Mouse (Mus musculus): ENCODE measurements at regions not wholly inside any gene's neighbourhood (a gene's known extent, or its start where the extent isn't known, plus 50 kb on each side); places are given as distances from the start of the nearest gene placed in this dataset.

GRCm38 (mm10) chr2:178987935-178988334 is 454.3 kb upstream of the Cdh4 start:
- DNase-seq, result no peak
- intact Hi-C loops (cut with DNase I), result no loop called here

- intact Hi-C loops (cut with DNase I), result no loop called here
- no peak for DNase-seq
Measured at GRCm38 (mm10) chr2:178989291-178989690, 452.9 kb upstream of the Cdh4 start.

- intact Hi-C loops (cut with DNase I), result no loop called here
Measured at GRCm38 (mm10) chr2:178989784-178990183, 452.4 kb upstream of the Cdh4 start.

GRCm38 (mm10) chr2:178990959-178991358 is 451.3 kb upstream of the Cdh4 start:
- intact Hi-C loops (cut with DNase I), result no loop called here
- DNase-seq, result no peak

More at GRCm38 (mm10) chr2:178989784-178990183, 452.4 kb upstream of the Cdh4 start:
- DNase-seq, result no peak

GRCm38 (mm10) chr2:178992334-178993116 is 449.7 kb upstream of the Cdh4 start:
- intact Hi-C loops (cut with DNase I), result no loop called here
- no peak for DNase-seq

- intact Hi-C loops (cut with DNase I), result no loop called here
Measured at GRCm38 (mm10) chr2:178997921-178998320, 444.3 kb upstream of the Cdh4 start.

GRCm38 (mm10) chr2:179000448-179001081 is 441.7 kb upstream of the Cdh4 start:
- intact Hi-C loops (cut with DNase I), result no loop called here
- no peak for DNase-seq

More at GRCm38 (mm10) chr2:178997921-178998320, 444.3 kb upstream of the Cdh4 start:
- no peak for DNase-seq

GRCm38 (mm10) chr2:179007766-179008165 is 434.5 kb upstream of the Cdh4 start:
- DNase-seq, result no peak

GRCm38 (mm10) chr2:179013891-179014593 is 428.2 kb upstream of the Cdh4 start:
- intact Hi-C loops (cut with DNase I), result no loop called here
- no peak for DNase-seq

More at GRCm38 (mm10) chr2:179007766-179008165, 434.5 kb upstream of the Cdh4 start:
- intact Hi-C loops (cut with DNase I), result no loop called here

- no peak for DNase-seq
- intact Hi-C loops (cut with DNase I), result no loop called here
Measured at GRCm38 (mm10) chr2:179022675-179023194, 419.5 kb upstream of the Cdh4 start.

GRCm38 (mm10) chr2:179024225-179024624 is 418.0 kb upstream of the Cdh4 start:
- no peak for DNase-seq
- intact Hi-C loops (cut with DNase I), result no loop called here

- intact Hi-C loops (cut with DNase I), result no loop called here
- DNase-seq, result no peak
Measured at GRCm38 (mm10) chr2:179033171-179033570, 409.1 kb upstream of the Cdh4 start.

GRCm38 (mm10) chr2:179035446-179035845 is 406.8 kb upstream of the Cdh4 start:
- intact Hi-C loops (cut with DNase I), result no loop called here

GRCm38 (mm10) chr2:179039697-179040096 is 402.5 kb upstream of the Cdh4 start:
- DNase-seq, result no peak
- intact Hi-C loops (cut with DNase I), result no loop called here

More at GRCm38 (mm10) chr2:179035446-179035845, 406.8 kb upstream of the Cdh4 start:
- no peak for DNase-seq

- intact Hi-C loops (cut with DNase I), result no loop called here
- no peak for DNase-seq
Measured at GRCm38 (mm10) chr2:179043671-179044070, 398.6 kb upstream of the Cdh4 start.

GRCm38 (mm10) chr2:179045361-179045760 is 396.9 kb upstream of the Cdh4 start:
- intact Hi-C loops (cut with DNase I), result no loop called here

GRCm38 (mm10) chr2:179054441-179054840 is 387.8 kb upstream of the Cdh4 start:
- intact Hi-C loops (cut with DNase I), result no loop called here
- no peak for DNase-seq

More at GRCm38 (mm10) chr2:179045361-179045760, 396.9 kb upstream of the Cdh4 start:
- DNase-seq, result no peak

GRCm38 (mm10) chr2:179064616-179065015 is 377.6 kb upstream of the Cdh4 start:
- DNase-seq, result no peak
- intact Hi-C loops (cut with DNase I), result no loop called here

- intact Hi-C loops (cut with DNase I), result no loop called here
- DNase-seq, result no peak
Measured at GRCm38 (mm10) chr2:179069520-179069919, 372.7 kb upstream of the Cdh4 start.

- DNase-seq, result no peak
- intact Hi-C loops (cut with DNase I), result no loop called here
Measured at GRCm38 (mm10) chr2:179070346-179070745, 371.9 kb upstream of the Cdh4 start.

All from gastrocnemius, postnatal 36 days (tissue).